Mouse (Mus musculus): Measurements from ENCODE around the gene Rpgr.

DNA sequence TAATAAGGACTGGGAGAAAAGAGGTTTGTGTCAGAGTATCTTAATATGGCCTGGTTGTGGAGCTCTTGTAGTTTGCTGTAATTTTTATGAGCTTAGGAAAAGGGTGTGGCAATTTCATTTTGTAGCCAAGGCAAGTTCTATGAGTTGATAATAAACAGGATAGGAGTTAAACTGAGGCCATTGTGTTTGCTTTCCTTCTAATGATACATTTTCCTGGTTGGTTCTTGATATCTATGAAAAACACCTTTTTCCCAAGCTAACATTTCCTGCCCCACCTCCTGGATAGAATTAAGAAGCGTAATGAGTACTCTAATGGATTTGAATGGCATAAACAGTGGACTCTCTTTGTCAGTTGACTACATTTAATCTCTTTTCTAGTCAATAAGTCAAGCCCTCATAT, 41.1 kb upstream of the Rpgr start:
- TF ChIP-seq CTCF (IDR thresholded peaks at IDR 0.05; ENCODE audit: borderline replicate concordance, insufficient read depth, low read depth, low read length) = no peak
- TF ChIP-seq POLR2A (IDR thresholded peaks at IDR 0.05; ENCODE audit: borderline replicate concordance, insufficient read depth, low read length) = no peak
